Mouse (Mus musculus): ENCODE results near the gene Ptges3. TPM values are rescaled to one million over a fixed set of nuclear protein-coding genes. Genes with fewer than 3 reads are reported as not detected.

Gene Ptges3
- total RNA-seq, 2 experiments from 2014 or later = 75.4 to 81.3 TPM

DNA sequence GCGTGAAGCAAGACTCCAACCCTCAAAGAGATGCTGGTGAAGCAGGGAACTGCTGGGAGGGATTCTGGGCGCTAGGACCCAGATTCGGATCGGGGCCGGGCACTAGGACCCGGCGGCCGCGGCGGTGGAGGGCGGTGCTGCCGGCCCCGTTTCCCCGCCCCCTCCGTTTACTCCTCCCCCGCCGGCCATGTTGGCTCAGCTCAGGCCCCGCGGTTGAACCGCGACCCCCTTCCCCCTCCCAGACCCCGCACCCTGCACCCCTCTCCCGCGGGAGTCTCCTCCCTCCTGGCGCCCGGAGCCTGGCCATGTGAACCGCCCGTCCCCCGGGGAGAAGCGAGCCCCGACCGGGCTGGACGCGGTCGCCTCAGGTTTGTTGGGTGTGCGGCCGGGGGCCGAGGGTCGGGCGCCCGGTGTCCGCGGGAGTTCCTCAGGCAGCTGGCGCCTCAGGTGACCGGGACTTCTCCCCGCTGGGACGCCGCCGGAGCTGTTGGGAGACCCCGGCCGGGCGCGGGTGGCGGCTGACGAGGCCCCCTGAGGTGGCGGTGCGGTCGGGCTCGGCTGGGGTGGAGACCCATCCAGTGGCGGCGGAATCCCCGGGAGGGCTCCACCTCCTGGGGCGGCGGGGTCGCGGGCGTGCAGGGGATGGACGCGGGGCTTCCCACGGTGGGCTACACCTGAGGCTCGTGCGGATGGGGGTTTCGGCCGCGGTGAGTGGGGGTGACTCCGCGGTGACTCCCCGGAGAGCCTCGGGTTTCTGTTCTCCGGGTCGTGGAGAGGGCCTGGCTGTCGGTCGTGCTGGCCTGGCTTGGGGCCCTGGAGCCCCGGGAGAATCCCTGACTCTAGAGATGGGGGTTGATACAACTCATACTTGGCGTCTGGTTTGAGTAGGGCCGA lies 38.2 kb downstream of the Ptges3 start:
- TF ChIP-seq CTCF (IDR thresholded peaks at IDR 0.05) = peak; percentile 28; the same call in 1 of the 2 replicates
- intact Hi-C loops (cut with DNase I) = loop anchor here (2.0 kb wide), 1 partner anchor 80 kb away; no protein-coding TSS in a partner anchor
- H3K4me3 ChIP-seq = peak overlapping the region; percentile 98
- peak overlapping the region; percentile 93 for H3K27ac ChIP-seq
- DNase-seq = peak; percentile 92

DNA sequence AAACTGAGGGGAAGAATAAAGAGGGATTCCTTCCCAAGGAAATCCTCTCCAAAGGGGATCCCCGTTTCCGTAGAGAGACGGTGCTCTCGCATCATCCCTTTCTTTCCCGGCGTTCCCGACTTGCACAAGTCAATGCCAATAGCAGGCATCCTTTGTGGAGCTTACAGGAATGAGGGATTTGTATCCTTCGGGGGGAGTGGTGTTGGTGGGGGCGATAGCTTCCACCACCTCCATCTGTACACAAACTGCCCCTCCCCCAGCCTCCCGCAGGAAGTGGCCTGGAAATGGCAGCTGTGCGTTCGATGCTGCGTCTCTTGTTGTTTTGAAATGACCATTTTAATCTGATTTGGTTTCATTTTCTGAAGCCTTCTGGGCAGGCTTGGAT lies 38.8 kb downstream of the Ptges3 start:
- Histone ChIP-seq H3K27ac (peak overlapping the region; percentile 93), H3K4me3 (peak overlapping the region; percentile 98)
- TF ChIP-seq CTCF (IDR thresholded peaks at IDR 0.05) = no peak
- intact Hi-C loops (cut with DNase I) = loop anchor here (2.0 kb wide), 1 partner anchor 79 kb away; no protein-coding TSS in a partner anchor
- peak; percentile 55 for DNase-seq

DNA sequence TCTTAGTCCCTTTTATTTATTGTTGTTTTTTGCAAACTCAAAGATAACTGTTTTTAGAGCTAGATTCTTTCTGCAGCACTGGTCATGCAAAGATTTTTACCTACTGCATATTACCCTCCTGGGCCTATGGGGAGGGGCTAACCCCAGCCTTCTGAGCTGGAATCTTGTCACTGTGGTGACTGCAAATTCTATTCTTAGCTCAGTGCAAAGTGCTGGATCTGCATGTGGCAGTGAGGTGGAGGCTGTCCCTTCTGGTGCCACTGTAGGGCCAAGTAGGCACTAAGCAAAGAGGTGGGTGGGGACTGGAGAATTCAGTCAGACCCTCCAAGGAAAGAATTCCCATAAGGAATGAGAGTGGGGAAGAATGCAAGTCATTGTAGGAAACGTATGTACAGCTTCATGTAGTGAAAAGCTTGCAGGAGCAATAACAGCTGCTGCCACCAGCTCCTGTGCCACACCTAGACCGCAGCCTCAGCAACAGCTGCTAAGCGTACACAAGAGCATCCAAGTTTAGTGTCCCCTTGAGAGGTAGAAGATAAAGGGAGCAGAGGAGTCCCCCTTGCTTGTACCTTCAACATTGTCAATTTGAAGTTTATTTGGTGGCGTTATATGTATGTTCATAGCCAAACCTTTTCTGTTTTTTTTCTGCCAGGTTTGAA lies 51.5 kb downstream of the Ptges3 start:
- intact Hi-C loops (cut with DNase I) = no loop called here
- no peak overlapping the region for H3K4me3 ChIP-seq
- no peak for TF ChIP-seq CTCF (IDR thresholded peaks at IDR 0.05)
- peak overlapping the region; percentile 77 for H3K27ac ChIP-seq
- DNase-seq = peak; percentile 55

DNA sequence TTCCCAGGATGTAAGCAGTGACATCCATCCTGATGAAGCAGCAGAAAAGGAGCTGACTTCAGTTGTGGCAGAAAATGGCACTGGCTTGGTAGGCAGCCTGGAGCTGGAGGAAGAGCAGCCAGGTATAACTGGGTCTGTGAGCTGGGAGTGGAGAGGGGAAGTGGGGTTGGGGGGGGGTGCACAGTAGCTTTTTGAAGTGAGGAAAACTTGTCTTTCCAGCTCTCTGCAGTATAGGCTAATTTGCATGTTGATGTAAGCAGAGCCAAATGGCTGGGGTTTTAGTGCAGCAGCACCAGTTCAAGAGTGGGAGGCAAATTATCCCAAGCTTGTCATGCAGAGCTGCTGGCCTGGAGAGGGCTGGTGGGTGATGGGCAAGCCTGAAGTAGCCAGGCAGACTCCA lies 52.5 kb downstream of the Ptges3 start:
- Histone ChIP-seq H3K27ac (peak overlapping the region; percentile 77; the same call in 1 of the 2 replicates), H3K4me3 (no peak overlapping the region)
- intact Hi-C loops (cut with DNase I) = no loop called here
- no peak for TF ChIP-seq CTCF (IDR thresholded peaks at IDR 0.05)
- no peak for DNase-seq

DNA sequence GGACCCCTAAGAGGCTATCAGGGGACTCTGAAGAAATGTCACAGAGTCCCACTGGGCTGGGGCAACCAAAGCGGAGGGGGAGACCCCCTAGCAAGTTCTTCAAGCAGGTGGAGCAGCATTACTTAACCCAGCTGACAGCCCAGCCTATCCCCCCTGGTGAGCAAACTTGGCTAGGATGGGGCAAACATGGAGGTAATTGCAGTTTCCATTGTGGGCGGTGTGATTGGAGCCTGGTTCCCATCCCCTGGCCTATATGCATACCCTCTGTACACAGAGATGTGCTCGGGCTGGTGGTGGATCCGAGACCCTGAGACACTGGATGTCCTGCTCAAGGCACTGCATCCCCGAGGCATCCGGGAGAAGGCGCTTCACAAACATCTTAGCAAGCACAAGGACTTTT lies 65.1 kb downstream of the Ptges3 start:
- DNase-seq = no peak
- no peak for TF ChIP-seq CTCF (IDR thresholded peaks at IDR 0.05)
- intact Hi-C loops (cut with DNase I) = no loop called here
- no peak overlapping the region for H3K27ac ChIP-seq
- no peak overlapping the region for H3K4me3 ChIP-seq

DNA sequence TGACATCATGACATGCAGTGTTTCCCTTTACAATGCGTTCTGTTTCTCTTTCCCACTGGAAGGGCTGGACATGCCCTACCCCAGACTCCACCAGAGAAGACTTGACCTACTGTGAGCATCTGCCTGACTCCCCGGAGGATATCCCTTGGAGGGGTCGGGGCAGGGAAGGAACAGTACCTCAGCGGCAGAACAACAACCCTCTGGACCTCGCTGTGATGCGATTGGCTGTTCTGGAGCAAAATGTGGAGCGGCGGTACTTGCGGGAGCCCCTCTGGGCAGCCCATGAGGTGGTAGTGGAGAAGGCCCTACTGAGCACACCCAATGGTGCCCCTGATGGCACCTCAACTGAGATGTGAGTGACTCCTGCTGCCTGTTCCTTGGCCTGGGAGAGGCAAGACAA lies 66.1 kb downstream of the Ptges3 start:
- intact Hi-C loops (cut with DNase I) = no loop called here
- TF ChIP-seq CTCF (IDR thresholded peaks at IDR 0.05) = no peak
- DNase-seq = no peak
- Histone ChIP-seq H3K27ac (no peak overlapping the region), H3K4me3 (no peak overlapping the region)

DNA sequence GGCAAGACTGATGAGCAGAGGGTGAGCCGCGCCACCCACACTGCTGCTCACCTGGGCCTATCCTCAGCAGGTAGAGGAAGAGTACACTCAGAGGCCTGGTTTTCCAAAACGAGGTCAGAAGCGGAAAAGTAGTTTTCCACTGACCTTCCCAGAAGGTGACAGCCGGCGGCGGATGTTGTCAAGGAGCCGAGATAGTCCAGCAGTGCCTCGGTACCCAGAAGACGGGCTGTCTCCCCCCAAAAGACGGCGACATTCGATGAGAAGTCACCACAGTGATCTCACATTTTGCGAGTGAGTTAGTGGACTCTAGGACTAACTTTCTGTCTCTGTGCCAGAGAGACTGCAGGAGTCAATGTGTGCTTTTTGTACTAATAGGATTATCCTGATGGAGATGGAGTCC lies 67.2 kb downstream of the Ptges3 start:
- TF ChIP-seq CTCF (IDR thresholded peaks at IDR 0.05) = no peak
- Histone ChIP-seq H3K4me3 (no peak overlapping the region), H3K27ac (no peak overlapping the region)
- DNase-seq = no peak
- intact Hi-C loops (cut with DNase I) = no loop called here

Small RNA genes within 50 kb of the gene (microRNA-seq; reads per million reads assigned to microRNA genes)
- gene Mir677 = 23.8 reads per million, percentile 18 among the genes with 10 or more reads in this experiment

Other genes with a start within 250 kb of the Ptges3 start
- not detected for gene Rdh19, start 209.0 kb upstream of the Ptges3 start, total RNA-seq (2021)
- gene Rdh16f2, start 192.5 kb upstream of the Ptges3 start, total RNA-seq (2021) = not detected
- not detected for gene Rdh7, start 170.1 kb upstream of the Ptges3 start, total RNA-seq (2021)
- not detected for gene Sdr9c7, start 160.4 kb upstream of the Ptges3 start, total RNA-seq (2021)
- gene Hsd17b6, start 51.3 kb upstream of the Ptges3 start, total RNA-seq (2021) = not detected
- gene Prim1, start 43.8 kb upstream of the Ptges3 start, total RNA-seq (2021) = under 1 TPM; 0.61 to 0.95 TPM
- gene Naca, start 23.4 kb upstream of the Ptges3 start, total RNA-seq (2021) = 100 to 1,000 TPM; 385 to 418 TPM
- gene Atp5b, start 24.3 kb downstream of the Ptges3 start, total RNA-seq (2021) = 1,000 to 10,000 TPM; 3,225 to 4,497 TPM
- 10 to 100 TPM; 12.7 to 13.2 TPM for gene Baz2a, start 32.6 kb downstream of the Ptges3 start, total RNA-seq (2021)
- gene Rbms2, start 121.3 kb downstream of the Ptges3 start, total RNA-seq (2021) = 10 to 100 TPM; 51.8 to 71.2 TPM
- gene Gls2, start 135.5 kb downstream of the Ptges3 start, total RNA-seq (2021) = under 1 TPM; 0.59 to 0.67 TPM
- gene Spryd4, start 152.9 kb downstream of the Ptges3 start, total RNA-seq (2021) = 10 to 100 TPM; 29.5 to 36.4 TPM
- gene Mip, start 166.9 kb downstream of the Ptges3 start, total RNA-seq (2021) = not detected
- gene Timeless, start 173.1 kb downstream of the Ptges3 start, total RNA-seq (2021) = 1 to 10 TPM; 1.8 to 2.5 TPM
- not detected for gene Apon, start 195.1 kb downstream of the Ptges3 start, total RNA-seq (2021)
- gene Apof, start 209.7 kb downstream of the Ptges3 start, total RNA-seq (2021) = not detected
- gene Stat2, start 211.6 kb downstream of the Ptges3 start, total RNA-seq (2021) = 1 to 10 TPM; 3.2 to 4.5 TPM
- gene Il23a, start 239.8 kb downstream of the Ptges3 start, total RNA-seq (2021) = not detected
- gene Pan2, start 244.4 kb downstream of the Ptges3 start, total RNA-seq (2021) = 1 to 10 TPM; 5.1 to 5.3 TPM